Mouse (Mus musculus) mesoderm, embryonic 11.5 days (tissue): ENCODE data around the gene Rhag.

Source experiments
- DNase-seq: peaks from one replicate; pipeline ENCODE4 v3.0.0-alpha.2; 2012; ENCODE audit warnings: low read depth, low spot score

Gene Rhag

GRCm38 (mm10) chr17:40874701-40875100, 63.8 kb downstream of the Rhag start:
- DNase-seq: no peak

GRCm38 (mm10) chr17:40875568-40875967, 64.6 kb downstream of the Rhag start:
- DNase-seq: no peak

DNA sequence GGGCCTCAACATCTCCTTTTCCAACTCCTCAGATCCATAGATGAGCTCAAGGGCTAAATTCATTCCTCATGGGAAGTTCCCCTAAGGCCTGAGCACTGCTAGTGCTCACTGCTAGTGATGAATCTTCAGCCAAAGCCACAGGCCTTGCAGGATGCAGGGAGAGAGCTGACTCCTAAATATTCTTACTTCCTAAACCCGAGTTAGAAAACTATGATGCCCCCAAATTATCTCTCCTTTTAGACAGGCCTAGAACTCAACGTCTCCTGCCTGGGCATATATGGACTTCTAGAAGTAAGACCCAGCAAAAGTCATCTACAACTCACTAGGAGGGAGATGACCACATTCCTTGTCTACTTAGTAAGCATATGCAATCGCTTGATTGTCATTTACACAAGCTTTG, 66.8 kb downstream of the Rhag start:
- no peak for DNase-seq

DNA sequence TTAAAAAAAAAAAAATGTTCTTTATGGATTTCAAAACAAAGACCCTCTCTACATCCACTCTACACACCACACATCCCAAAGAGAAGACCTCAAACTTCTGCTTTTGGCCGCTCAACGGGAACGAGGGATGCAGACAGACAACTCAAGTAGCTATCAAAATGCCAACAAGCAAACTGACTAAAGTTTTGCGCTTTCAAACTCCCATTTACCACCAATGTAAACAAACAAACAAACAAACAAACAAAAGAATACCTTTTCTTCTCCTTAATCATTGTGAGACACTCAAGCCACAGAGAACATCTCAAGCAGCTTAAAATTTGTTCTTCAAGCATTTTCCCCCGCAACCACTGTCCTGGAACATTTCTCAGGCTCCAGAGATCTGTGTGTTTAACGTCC, 68.6 kb downstream of the Rhag start:
- no peak for DNase-seq

DNA sequence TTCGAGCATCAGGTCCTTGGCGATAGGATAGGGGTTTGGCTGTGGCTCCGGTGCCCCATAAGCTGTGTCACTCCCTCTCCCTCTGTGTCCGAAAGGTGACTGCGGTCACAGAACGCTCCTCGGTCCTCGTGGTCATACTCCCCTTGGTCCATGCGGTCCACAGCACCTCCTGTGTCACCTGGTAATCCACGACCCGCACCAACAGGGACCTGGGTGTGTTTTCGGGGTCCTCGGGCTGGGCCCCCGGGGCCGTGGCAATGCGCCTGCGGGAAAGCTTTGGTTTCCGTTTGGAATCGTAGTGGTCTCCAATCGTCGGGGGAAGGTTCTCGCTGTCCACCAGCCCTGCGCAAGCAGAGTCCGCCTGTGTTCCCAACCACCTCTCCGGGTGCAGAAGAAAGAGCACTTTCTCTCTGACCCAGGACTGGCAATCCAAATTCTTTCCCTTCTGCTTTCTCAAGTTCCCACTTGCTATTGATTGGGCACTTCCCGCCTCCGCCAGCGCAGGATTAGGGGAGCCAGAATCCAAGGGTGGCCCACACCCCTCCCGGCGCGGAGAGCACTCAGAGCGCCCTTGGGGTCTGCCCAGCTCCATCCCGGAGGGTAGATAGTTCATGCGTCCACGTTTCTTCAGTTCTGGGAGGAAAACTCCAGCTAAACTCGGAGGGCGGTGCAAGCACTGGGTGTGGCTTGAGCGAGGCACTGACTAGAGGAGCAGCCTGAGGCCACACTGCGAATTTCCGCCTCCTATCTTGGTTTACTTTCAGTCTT, 69.2 kb downstream of the Rhag start, which contains the start of gene 9130008F23Rik:
9130008F23Rik (minus strand) TSS at position 636 of the 768 bp plus-strand sequence.
- DNase-seq: peak; percentile 39

GRCm38 (mm10) chr17:40882172-40882571, 71.2 kb downstream of the Rhag start:
- DNase-seq: no peak

GRCm38 (mm10) chr17:40885155-40885554, 74.2 kb downstream of the Rhag start:
- DNase-seq: no peak

GRCm38 (mm10) chr17:40887849-40888536, 77.1 kb downstream of the Rhag start:
- no peak for DNase-seq
